Mouse (Mus musculus) megakaryocyte, embryonic 14.5 days (primary cell): ENCODE measurements around the gene Cbarp.

Source experiments
- FLI1 ChIP-seq: IDR thresholded peaks from 2 replicates; pipeline ENCODE4 v1.6.1; 2012; ENCODE audit warnings: low read length, inconsistent platforms, mixed read lengths
- GATA1 ChIP-seq: IDR thresholded peaks from 3 replicates; pipeline ENCODE4 v1.6.1; 2012; ENCODE audit warnings: mixed read lengths, low read length, inconsistent platforms, borderline replicate concordance

GRCm38 (mm10) chr10:80144864-80145838, 4.5 kb upstream of the Cbarp start:
- no peak for TF ChIP-seq GATA1
- no peak for TF ChIP-seq FLI1
